Mouse (Mus musculus): ENCODE measurements around the gene Clcnka. TPM values are rescaled to one million over a fixed set of nuclear protein-coding genes. Genes with fewer than 3 reads are reported as not detected.
A peak's percentile ranks its signal among the peaks of the same experiment; 100 is the strongest.

Clcnka gene
- polyA plus RNA-seq, 1 experiment = not detected

- WGBS = 25% methylated on average over 11 of the region's 11 CpGs
- Histone ChIP-seq H3K4me3 (replicated peaks; ENCODE audit: extremely low read depth, low read depth, low read length) (no peak overlapping the region), H3K4me1 (ENCODE audit: control insufficient read depth, insufficient read depth, low read length) (no peaks in the 10 kb centered on the region)
- peak; percentile 87 for DNase-seq
- TF ChIP-seq CTCF (IDR thresholded peaks at IDR 0.05; ENCODE audit: insufficient read depth, low read length) (peak; percentile 77), POLR2A (IDR thresholded peaks at IDR 0.05; ENCODE audit: borderline replicate concordance, extremely low read depth, low read depth, low read length) (no peak)
Measured at GRCm38 (mm10) chr4:141362937-141363548, 35.5 kb downstream of the Clcnka start.

- peak; percentile 38 for DNase-seq
Measured at GRCm38 (mm10) chr4:141360846-141361245, 37.7 kb downstream of the Clcnka start.

GRCm38 (mm10) chr4:141359222-141359621, 39.3 kb downstream of the Clcnka start:
- TF ChIP-seq POLR2A (IDR thresholded peaks at IDR 0.05; ENCODE audit: borderline replicate concordance, extremely low read depth, low read depth, low read length) = no peak
- no peak for TF ChIP-seq CTCF (IDR thresholded peaks at IDR 0.05; ENCODE audit: insufficient read depth, low read length)
- no peak for DNase-seq
- H3K4me1 ChIP-seq (ENCODE audit: control insufficient read depth, insufficient read depth, low read length) = no peaks in the 10 kb centered on the region
- WGBS = 89% methylated on average over 6 of the region's 6 CpGs
- H3K4me3 ChIP-seq (replicated peaks; ENCODE audit: extremely low read depth, low read depth, low read length) = no peak overlapping the region

More at GRCm38 (mm10) chr4:141360846-141361245, 37.7 kb downstream of the Clcnka start:
- H3K4me1 ChIP-seq (ENCODE audit: control insufficient read depth, insufficient read depth, low read length) = no peaks in the 10 kb centered on the region
- no peak for TF ChIP-seq POLR2A (IDR thresholded peaks at IDR 0.05; ENCODE audit: borderline replicate concordance, extremely low read depth, low read depth, low read length)
- peak; percentile 45 for TF ChIP-seq CTCF (IDR thresholded peaks at IDR 0.05; ENCODE audit: insufficient read depth, low read length)
- WGBS = 44% methylated on average over 7 of the region's 7 CpGs
- no peak overlapping the region for H3K4me3 ChIP-seq (replicated peaks; ENCODE audit: extremely low read depth, low read depth, low read length)

- H3K4me3 ChIP-seq (replicated peaks; ENCODE audit: extremely low read depth, low read depth, low read length) = no peak overlapping the region
- DNase-seq = no peak
- peaks cover 3% of the 10 kb centered on the region for H3K4me1 ChIP-seq (ENCODE audit: control insufficient read depth, insufficient read depth, low read length)
- TF ChIP-seq CTCF (IDR thresholded peaks at IDR 0.05; ENCODE audit: insufficient read depth, low read length) (no peak), POLR2A (IDR thresholded peaks at IDR 0.05; ENCODE audit: borderline replicate concordance, extremely low read depth, low read depth, low read length) (no peak)
Measured at GRCm38 (mm10) chr4:141357811-141358210, 40.7 kb downstream of the Clcnka start.

GRCm38 (mm10) chr4:141353868-141354267, 44.7 kb downstream of the Clcnka start:
- Histone ChIP-seq H3K4me1 (ENCODE audit: control insufficient read depth, insufficient read depth, low read length) (peaks cover 3% of the 10 kb centered on the region), H3K4me3 (replicated peaks; ENCODE audit: extremely low read depth, low read depth, low read length) (no peak overlapping the region)
- no peak for TF ChIP-seq POLR2A (IDR thresholded peaks at IDR 0.05; ENCODE audit: borderline replicate concordance, extremely low read depth, low read depth, low read length)
- no peak for TF ChIP-seq CTCF (IDR thresholded peaks at IDR 0.05; ENCODE audit: insufficient read depth, low read length)
- DNase-seq = peak; percentile 28
- 23% methylated on average over 8 of the region's 8 CpGs for WGBS

GRCm38 (mm10) chr4:141352986-141353385, 45.5 kb downstream of the Clcnka start:
- TF ChIP-seq POLR2A (IDR thresholded peaks at IDR 0.05; ENCODE audit: borderline replicate concordance, extremely low read depth, low read depth, low read length) = no peak
- TF ChIP-seq CTCF (IDR thresholded peaks at IDR 0.05; ENCODE audit: insufficient read depth, low read length) = no peak
- DNase-seq = no peak
- 81% methylated on average over 5 of the region's 5 CpGs for WGBS

GRCm38 (mm10) chr4:141351972-141352371, 46.6 kb downstream of the Clcnka start:
- WGBS = 67% methylated on average over 7 of the region's 7 CpGs
- DNase-seq = no peak
- peaks cover 3% of the 10 kb centered on the region for H3K4me1 ChIP-seq (ENCODE audit: control insufficient read depth, insufficient read depth, low read length)
- H3K4me3 ChIP-seq (replicated peaks; ENCODE audit: extremely low read depth, low read depth, low read length) = no peak overlapping the region
- no peak for TF ChIP-seq POLR2A (IDR thresholded peaks at IDR 0.05; ENCODE audit: borderline replicate concordance, extremely low read depth, low read depth, low read length)
- TF ChIP-seq CTCF (IDR thresholded peaks at IDR 0.05; ENCODE audit: insufficient read depth, low read length) = no peak

More at GRCm38 (mm10) chr4:141352986-141353385, 45.5 kb downstream of the Clcnka start:
- Histone ChIP-seq H3K4me1 (ENCODE audit: control insufficient read depth, insufficient read depth, low read length) (peaks cover 3% of the 10 kb centered on the region), H3K4me3 (replicated peaks; ENCODE audit: extremely low read depth, low read depth, low read length) (no peak overlapping the region)

GRCm38 (mm10) chr4:141350015-141350414, 48.5 kb downstream of the Clcnka start:
- H3K4me1 ChIP-seq (ENCODE audit: control insufficient read depth, insufficient read depth, low read length) = peaks cover 3% of the 10 kb centered on the region
- TF ChIP-seq CTCF (IDR thresholded peaks at IDR 0.05; ENCODE audit: insufficient read depth, low read length) = no peak
- no peak for TF ChIP-seq POLR2A (IDR thresholded peaks at IDR 0.05; ENCODE audit: borderline replicate concordance, extremely low read depth, low read depth, low read length)
- no peak overlapping the region for H3K4me3 ChIP-seq (replicated peaks; ENCODE audit: extremely low read depth, low read depth, low read length)
- 73% methylated on average over 12 of the region's 12 CpGs for WGBS
- DNase-seq = no peak

GRCm38 (mm10) chr4:141348616-141349015, 49.9 kb downstream of the Clcnka start:
- no peak for DNase-seq
- TF ChIP-seq CTCF (IDR thresholded peaks at IDR 0.05; ENCODE audit: insufficient read depth, low read length) (no peak), POLR2A (IDR thresholded peaks at IDR 0.05; ENCODE audit: borderline replicate concordance, extremely low read depth, low read depth, low read length) (no peak)
- no peak overlapping the region for H3K4me3 ChIP-seq (replicated peaks; ENCODE audit: extremely low read depth, low read depth, low read length)
- peaks cover 2% of the 10 kb centered on the region for H3K4me1 ChIP-seq (ENCODE audit: control insufficient read depth, insufficient read depth, low read length)
- 78% methylated on average over 11 of the region's 11 CpGs for WGBS

GRCm38 (mm10) chr4:141347365-141347797, 51.1 kb downstream of the Clcnka start:
- no peak for TF ChIP-seq CTCF (IDR thresholded peaks at IDR 0.05; ENCODE audit: insufficient read depth, low read length)
- TF ChIP-seq POLR2A (IDR thresholded peaks at IDR 0.05; ENCODE audit: borderline replicate concordance, extremely low read depth, low read depth, low read length) = no peak
- peak; percentile 35 for DNase-seq
- H3K4me1 ChIP-seq (ENCODE audit: control insufficient read depth, insufficient read depth, low read length) = no peaks in the 10 kb centered on the region
- no peak overlapping the region for H3K4me3 ChIP-seq (replicated peaks; ENCODE audit: extremely low read depth, low read depth, low read length)
- WGBS = 47% methylated on average over 8 of the region's 8 CpGs
